Comparison of ENCODE assay signal across 8 mouse cellular contexts in the genomic region with DNA sequence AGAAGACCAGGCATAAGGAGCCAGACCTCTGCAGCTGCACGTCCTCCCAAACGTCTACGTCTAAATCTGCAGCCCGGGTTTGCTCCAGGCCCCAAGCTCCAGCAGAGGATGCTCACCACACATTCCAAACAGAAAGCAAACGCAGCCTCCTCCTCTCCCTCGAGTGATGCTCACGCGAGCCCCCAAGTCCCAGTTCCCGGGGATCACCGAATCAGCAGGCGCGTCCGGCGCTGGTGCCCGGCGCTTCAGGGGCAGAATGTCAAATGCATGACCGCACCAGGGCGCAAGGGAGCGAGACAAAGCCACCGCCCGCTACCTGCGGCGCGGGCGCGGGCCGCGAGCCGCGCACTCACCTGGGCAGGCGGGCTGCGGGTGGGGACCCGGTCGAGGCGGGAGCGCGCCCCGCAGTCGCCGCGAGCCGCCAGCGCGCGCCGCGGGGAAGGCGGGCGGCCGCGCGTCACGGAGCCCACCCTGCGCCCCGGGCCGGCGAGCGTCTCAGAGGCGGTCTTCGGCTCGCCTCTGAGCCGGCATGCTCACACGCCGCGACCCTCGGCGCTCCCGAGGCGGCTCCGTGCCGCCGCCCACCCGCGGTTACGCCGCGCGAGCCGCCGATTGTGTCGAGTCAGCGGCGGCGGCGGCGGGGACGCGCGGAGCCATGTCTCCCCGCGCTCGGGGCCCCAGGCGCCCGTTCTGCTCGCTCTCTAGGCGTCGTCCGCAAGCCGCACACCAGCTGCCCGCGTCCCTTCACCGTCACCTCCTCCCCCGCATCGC. TPM values are rescaled to one million over a fixed set of nuclear protein-coding genes. Genes with fewer than 3 reads are reported as not detected.
A peak's percentile ranks its signal among the peaks of the same experiment; 100 is the strongest.
DNase-seq lines count a peak whose midpoint lies in the region; ATAC-seq and TF ChIP-seq lines count a peak whose summit lies in the region.

No protein-coding gene starts in this region.

- WGBS in lung, adult 2 months, result under 1% methylated on average over 101 of the region's 104 CpGs
- under 1% methylated on average over 86 of the region's 104 CpGs for WGBS in embryonic facial prominence, embryonic 15.5 days
- under 1% methylated on average over 92 of the region's 104 CpGs for WGBS in heart, embryonic 11.5 days (ENCODE audit: insufficient replicate concordance)
- under 1% methylated on average over 101 of the region's 104 CpGs for WGBS in neural tube, embryonic 11.5 days

- H3K4me3 ChIP-seq in lung, adult 2 months (replicated peaks; ENCODE audit: extremely low read depth, low read depth, low read length), result peak overlapping the region; percentile 68
- peak overlapping the region; percentile 78 for H3K4me3 ChIP-seq in embryonic facial prominence, embryonic 15.5 days (replicated peaks)
- peak overlapping the region; percentile 76 for H3K4me3 ChIP-seq in heart, embryonic 11.5 days (ENCODE audit: low read depth, low read length)
- H3K4me3 ChIP-seq in neural tube, embryonic 11.5 days (ENCODE audit: low read depth, low read length), result peak overlapping the region; percentile 83

- peaks cover 4% of the 10 kb centered on the region; the same call in 1 of the 2 replicates for H3K4me1 ChIP-seq in lung, adult 2 months (ENCODE audit: control insufficient read depth, insufficient read depth, low read length)
- H3K4me1 ChIP-seq in embryonic facial prominence, embryonic 15.5 days, result peaks cover 7% of the 10 kb centered on the region; the same call in 1 of the 2 replicates
- H3K4me1 ChIP-seq in heart, embryonic 11.5 days (ENCODE audit: control insufficient read depth, insufficient read depth, low read length), result peaks cover 3% of the 10 kb centered on the region; the same call in 1 of the 2 replicates
- peaks cover 3% of the 10 kb centered on the region; the same call in 1 of the 2 replicates for H3K4me1 ChIP-seq in neural tube, embryonic 11.5 days (ENCODE audit: control insufficient read depth, insufficient read depth, low read length)

- ATAC-seq in embryonic facial prominence, embryonic 15.5 days (ENCODE audit: insufficient number of reproducible peaks, low FRiP score, low TSS enrichment, low read depth), result peak; percentile 84
- ATAC-seq in heart, embryonic 11.5 days (replicated peaks; ENCODE audit: insufficient number of reproducible peaks, low FRiP score, low TSS enrichment), result peak; percentile 66
- ATAC-seq in neural tube, embryonic 11.5 days (ENCODE audit: insufficient read depth, low FRiP score, low TSS enrichment), result peak; percentile 91

- peak overlapping the region; percentile 70 for H3K9ac ChIP-seq in embryonic facial prominence, embryonic 15.5 days
- peak overlapping the region; percentile 71 for H3K9ac ChIP-seq in heart, embryonic 11.5 days (ENCODE audit: low read depth, low read length)
- H3K9ac ChIP-seq in neural tube, embryonic 11.5 days (ENCODE audit: low read length), result peak overlapping the region; percentile 94

- TF ChIP-seq POLR2A in lung, adult 2 months (IDR thresholded peaks at IDR 0.05; ENCODE audit: borderline replicate concordance, extremely low read depth, low read depth, low read length), result no peak

- no peaks in the 10 kb centered on the region for H3K9me3 ChIP-seq in embryonic facial prominence, embryonic 15.5 days (replicated peaks)
- H3K9me3 ChIP-seq in heart, embryonic 11.5 days (replicated peaks; ENCODE audit: control insufficient read depth, low read length), result no peaks in the 10 kb centered on the region
- no peaks in the 10 kb centered on the region for H3K9me3 ChIP-seq in neural tube, embryonic 11.5 days (ENCODE audit: control insufficient read depth, low read length)

- H3K4me2 ChIP-seq in embryonic facial prominence, embryonic 15.5 days (replicated peaks), result peak overlapping the region; percentile 84
- peak overlapping the region; percentile 77 for H3K4me2 ChIP-seq in heart, embryonic 11.5 days
- H3K4me2 ChIP-seq in neural tube, embryonic 11.5 days (ENCODE audit: low read depth), result peak overlapping the region; percentile 67

- peak; percentile 9 for DNase-seq in lung, adult 2 months
- no peak for DNase-seq in lung, adult 18-20 months
- DNase-seq in kidney, postnatal 10 days, result peak; percentile 53
- peak; percentile 14 for DNase-seq in liver
- DNase-seq in neural tube, embryonic 11.5 days (ENCODE audit: low spot score), result peak; percentile 80
- peak; percentile 25 for DNase-seq in thymus, postnatal 14 days

- TF ChIP-seq CTCF in lung, adult 2 months (IDR thresholded peaks at IDR 0.05; ENCODE audit: insufficient read depth, low read length), result no peak

- H3K27me3 ChIP-seq in embryonic facial prominence, embryonic 15.5 days, result no peaks in the 10 kb centered on the region
- H3K27me3 ChIP-seq in heart, embryonic 11.5 days (ENCODE audit: control insufficient read depth, insufficient read depth, low read length), result no peaks in the 10 kb centered on the region; the same call in 1 of the 2 replicates
- no peaks in the 10 kb centered on the region for H3K27me3 ChIP-seq in neural tube, embryonic 11.5 days (ENCODE audit: control insufficient read depth, insufficient read depth, low read length)

- H3K36me3 ChIP-seq in embryonic facial prominence, embryonic 15.5 days, result no peaks in the 10 kb centered on the region
- no peaks in the 10 kb centered on the region for H3K36me3 ChIP-seq in heart, embryonic 11.5 days (ENCODE audit: control insufficient read depth, insufficient read depth, low read length)
- no peaks in the 10 kb centered on the region for H3K36me3 ChIP-seq in neural tube, embryonic 11.5 days (ENCODE audit: control insufficient read depth, insufficient read depth, low read length)

- peak overlapping the region; percentile 90 for H3K27ac ChIP-seq in embryonic facial prominence, embryonic 15.5 days (replicated peaks)
- H3K27ac ChIP-seq in heart, embryonic 11.5 days (ENCODE audit: low read depth, low read length), result peak overlapping the region; percentile 79
- peak overlapping the region; percentile 93 for H3K27ac ChIP-seq in neural tube, embryonic 11.5 days (ENCODE audit: low read depth, low read length)

RNA-seq across cellular contexts. Expression of gene Hecw2, which starts 0.6 kb away (rescaled TPM):
- polyA plus RNA-seq in lung, adult 2 months (2012; rRNA removed), result 5.8 and 7.7 TPM in 2 replicates
- 6.0 and 6.8 TPM in 2 replicates for polyA plus RNA-seq in embryonic facial prominence, embryonic 15.5 days (2015; fragmentation: Nextera tagmentation; extraction: Ambion mirVana)
- 5.1 and 6.5 TPM in 2 replicates for polyA plus RNA-seq in heart, embryonic 11.5 days (2014; fragmentation: Nextera tagmentation; extraction: Ambion mirVana)
- 5.5 and 7.6 TPM in 2 replicates for polyA plus RNA-seq in neural tube, embryonic 11.5 days (2014; fragmentation: Nextera tagmentation; extraction: Ambion mirVana)

RNA-seq across cellular contexts. Expression of gene Ccdc150, which starts 56.1 kb away (rescaled TPM):
- 0.09 and 0.25 TPM in 2 replicates for polyA plus RNA-seq in lung, adult 2 months (2012; rRNA removed)
- 0.16 and 0.47 TPM in 2 replicates for polyA plus RNA-seq in embryonic facial prominence, embryonic 15.5 days (2015; fragmentation: Nextera tagmentation; extraction: Ambion mirVana)
- 0.34 and 0.56 TPM in 2 replicates for polyA plus RNA-seq in heart, embryonic 11.5 days (2014; fragmentation: Nextera tagmentation; extraction: Ambion mirVana)
- 0.24 and 0.46 TPM in 2 replicates for polyA plus RNA-seq in neural tube, embryonic 11.5 days (2014; fragmentation: Nextera tagmentation; extraction: Ambion mirVana)

Comparison
In these comparisons a context has a peak if more than half of its experiments do, and no peak if none do; other contexts are left out.
1. DNase-seq: peak in lung, adult 2 months (single experiment), kidney, postnatal 10 days (single experiment), liver (single experiment), neural tube, embryonic 11.5 days (single experiment) and thymus, postnatal 14 days (single experiment); none in lung, adult 18-20 months (0 of 2).
2. Peak in every context shown above with its lines, with median percentiles within 50 percentile points of each other: H3K4me3 ChIP-seq, ATAC-seq, H3K27ac ChIP-seq, H3K4me2 ChIP-seq and H3K9ac ChIP-seq.